Mouse (Mus musculus): ENCODE measurements at regions not wholly inside any gene's neighbourhood (a gene's known extent, or its start where the extent isn't known, plus 50 kb on each side); places are given as distances from the start of the nearest gene placed in this dataset.

GRCm38 (mm10) chr11:65505106-65505865 is 235.5 kb upstream of the Myocd start:
- TF ChIP-seq CTCF (IDR thresholded peaks at IDR 0.05) (no peak), EP300 (IDR thresholded peaks at IDR 0.05; ENCODE audit: insufficient read depth, low read depth, low read length) (no peak)
